Mouse (Mus musculus): ENCODE results near the gene Prdm16. TPM values are rescaled to one million over a fixed set of nuclear protein-coding genes. Genes with fewer than 3 reads are reported as not detected.

Prdm16 gene
- not detected in 2 replicates for polyA plus RNA-seq (2012; ENCODE audit: insufficient read depth, low replicate concordance)

DNA sequence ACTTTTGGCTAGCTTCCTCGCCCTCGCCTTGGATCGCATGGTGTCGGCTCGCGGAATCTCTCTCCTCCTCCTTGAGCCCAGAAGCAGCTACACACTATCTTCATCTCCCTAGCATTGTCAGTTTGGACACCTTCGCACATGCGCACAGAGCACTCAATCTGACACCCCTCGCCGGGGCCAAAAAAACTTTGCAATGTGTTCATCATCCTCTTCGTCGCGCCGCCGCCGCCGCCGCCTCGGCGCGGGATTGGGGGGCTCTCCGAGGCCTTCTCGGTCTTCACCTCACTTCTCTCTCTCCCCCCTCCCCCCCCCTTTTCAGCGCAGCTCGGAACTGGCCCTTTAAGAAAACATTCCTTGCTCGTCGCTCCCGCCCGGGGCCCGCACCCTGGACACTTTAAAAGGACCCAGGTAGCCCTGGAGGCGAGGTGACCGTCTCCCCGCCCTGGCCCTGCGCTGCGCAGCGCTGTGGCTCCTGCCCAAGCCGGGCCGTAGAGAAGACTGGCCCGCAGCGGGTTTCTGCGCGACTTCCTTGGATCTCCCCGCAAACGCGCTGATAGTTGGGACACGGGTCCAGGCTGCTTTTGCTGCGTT, at the start of gene Prdm16:
Gene Prdm16, minus strand, starts transcription at position 153 of the 591 bp plus-strand sequence.
- H3K36me3 ChIP-seq (replicated peaks; ENCODE audit: low read length), result no peaks in the 10 kb centered on the region
- no peaks in the 10 kb centered on the region; the same call in 1 of the 2 replicates for H3K9me3 ChIP-seq
- TF ChIP-seq GATA1 (IDR thresholded peaks at IDR 0.05; ENCODE audit: borderline replicate concordance, low read length), result no peak
- no peak for TF ChIP-seq FLI1 (IDR thresholded peaks at IDR 0.05; ENCODE audit: low read length)
- peaks cover 22% of the 10 kb centered on the region for H3K4me1 ChIP-seq
- peaks cover 95% of the 10 kb centered on the region for H3K27me3 ChIP-seq (replicated peaks)
- H3K4me3 ChIP-seq (replicated peaks), result peak within 1 kb of the TSS; percentile 91

DNA sequence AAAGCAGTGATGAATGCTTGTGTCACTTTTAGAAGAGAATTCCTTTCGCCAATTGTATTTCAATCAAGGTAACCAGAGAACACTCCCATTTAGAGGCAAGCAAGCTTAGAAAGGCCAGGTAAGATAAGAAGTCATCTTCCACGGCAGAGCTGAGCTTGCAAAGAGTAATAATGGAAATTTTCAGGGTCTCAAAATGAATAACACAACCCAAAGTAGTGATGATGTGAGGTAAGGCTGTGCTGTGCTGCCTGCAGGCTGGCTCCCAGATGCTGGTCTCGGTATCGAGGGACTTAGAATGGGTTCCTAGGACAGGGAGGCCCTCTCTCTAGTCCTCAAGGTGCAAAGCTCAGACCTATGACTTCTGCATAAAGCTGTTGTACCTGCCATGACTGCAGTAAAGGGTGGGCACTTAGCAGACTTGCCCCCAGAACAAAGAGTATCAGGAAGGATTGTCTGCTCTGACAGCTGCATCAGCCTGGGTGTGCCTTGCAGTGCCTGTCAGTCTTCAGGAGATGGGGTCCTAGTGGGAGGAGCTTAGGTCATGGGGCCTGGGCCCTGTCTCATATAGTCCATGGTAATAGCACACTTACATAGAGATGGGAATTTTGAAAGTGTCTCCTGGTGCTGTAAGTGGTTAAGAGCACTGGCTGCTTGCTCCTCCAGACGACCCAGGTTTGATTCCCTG, 46.5 kb upstream of the Prdm16 start:
- peaks cover 47% of the 10 kb centered on the region for H3K27me3 ChIP-seq (replicated peaks)
- peaks cover 3% of the 10 kb centered on the region; the same call in 1 of the 2 replicates for H3K4me1 ChIP-seq
- H3K4me3 ChIP-seq (replicated peaks), result no peak overlapping the region
- peaks cover 22% of the 10 kb centered on the region for H3K9me3 ChIP-seq
- H3K36me3 ChIP-seq (replicated peaks; ENCODE audit: low read length), result no peaks in the 10 kb centered on the region
- TF ChIP-seq GATA1 (IDR thresholded peaks at IDR 0.05; ENCODE audit: borderline replicate concordance, low read length), result no peak
- TF ChIP-seq FLI1 (IDR thresholded peaks at IDR 0.05; ENCODE audit: low read length), result no peak

DNA sequence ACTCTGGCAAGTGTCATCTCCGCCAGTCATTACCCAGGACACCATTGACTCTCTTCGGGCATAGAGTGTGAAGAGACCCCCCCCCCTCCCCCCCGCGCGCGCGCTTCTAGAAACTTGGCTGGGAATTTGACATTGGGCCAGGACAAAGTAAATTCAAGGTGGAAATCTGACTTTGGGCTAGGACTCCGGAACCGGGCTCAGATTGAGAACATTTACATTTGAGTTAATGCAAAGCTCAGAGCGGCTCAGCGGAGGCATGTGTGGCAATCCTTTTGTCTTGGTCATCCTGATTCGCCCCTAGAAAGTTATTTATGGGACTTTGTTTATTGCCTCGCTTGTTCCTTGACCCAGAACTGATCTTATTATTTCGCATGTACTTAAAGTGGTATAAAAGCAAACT, 45.6 kb upstream of the Prdm16 start:
- H3K4me1 ChIP-seq, result peaks cover 3% of the 10 kb centered on the region; the same call in 1 of the 2 replicates
- no peaks in the 10 kb centered on the region for H3K36me3 ChIP-seq (replicated peaks; ENCODE audit: low read length)
- peaks cover 44% of the 10 kb centered on the region for H3K27me3 ChIP-seq (replicated peaks)
- no peak overlapping the region for H3K4me3 ChIP-seq (replicated peaks)
- H3K9me3 ChIP-seq, result peaks cover 22% of the 10 kb centered on the region
- TF ChIP-seq FLI1 (IDR thresholded peaks at IDR 0.05; ENCODE audit: low read length) (no peak), GATA1 (IDR thresholded peaks at IDR 0.05; ENCODE audit: borderline replicate concordance, low read length) (no peak)

DNA sequence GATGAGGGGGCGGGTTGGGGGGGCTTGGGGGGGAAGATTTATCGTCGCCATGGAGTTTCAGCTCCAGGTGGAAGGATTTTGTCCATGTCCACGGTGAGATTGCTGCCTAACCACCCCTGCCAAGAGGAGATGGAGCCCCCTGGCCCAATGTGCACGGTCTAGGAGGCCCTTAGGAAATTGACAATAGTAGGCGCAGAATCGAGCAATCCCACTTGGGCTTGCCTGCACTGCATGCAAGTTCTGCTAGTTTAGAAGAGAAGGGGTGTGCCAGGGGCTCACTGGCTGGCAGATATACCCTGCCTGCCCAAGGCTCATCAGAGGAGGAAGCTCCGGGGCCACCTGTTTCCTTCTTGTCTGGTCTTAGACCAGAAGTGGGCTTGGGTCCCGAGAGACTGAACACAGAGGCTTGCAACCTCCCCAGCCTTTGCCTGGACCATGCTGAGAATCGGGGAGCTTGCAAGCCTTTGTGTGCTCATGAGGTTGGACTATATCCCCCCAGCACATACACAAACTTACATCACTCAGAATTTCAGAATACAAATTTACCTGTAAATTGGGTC, 38.8 kb upstream of the Prdm16 start:
- peaks cover 3% of the 10 kb centered on the region; the same call in 1 of the 2 replicates for H3K4me1 ChIP-seq
- no peaks in the 10 kb centered on the region for H3K36me3 ChIP-seq (replicated peaks; ENCODE audit: low read length)
- H3K4me3 ChIP-seq (replicated peaks), result no peak overlapping the region
- no peak for TF ChIP-seq GATA1 (IDR thresholded peaks at IDR 0.05; ENCODE audit: borderline replicate concordance, low read length)
- H3K9me3 ChIP-seq, result peaks cover 8% of the 10 kb centered on the region; the same call in 1 of the 2 replicates
- H3K27me3 ChIP-seq (replicated peaks), result peaks cover 65% of the 10 kb centered on the region

DNA sequence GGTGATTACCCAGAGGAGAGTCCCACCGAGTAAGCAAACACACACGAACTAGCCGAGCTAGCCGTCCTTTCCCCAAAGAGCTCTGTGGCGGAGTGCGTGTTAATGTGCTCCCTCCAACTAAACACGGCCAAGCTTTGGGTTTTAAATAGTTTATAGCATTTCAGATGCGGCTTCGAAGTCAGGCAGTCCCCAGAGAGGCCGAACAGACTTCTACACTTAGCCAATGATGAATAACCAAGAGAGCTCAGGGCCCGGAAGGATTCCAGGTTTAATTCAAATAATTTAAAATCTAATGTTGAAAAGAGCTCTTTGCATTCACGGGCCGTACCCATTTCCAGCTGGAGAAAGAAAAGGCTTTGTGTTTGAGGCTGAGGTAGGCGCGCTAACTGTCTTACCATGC, 38.3 kb upstream of the Prdm16 start:
- H3K27me3 ChIP-seq (replicated peaks), result peaks cover 63% of the 10 kb centered on the region
- H3K4me1 ChIP-seq, result peaks cover 3% of the 10 kb centered on the region; the same call in 1 of the 2 replicates
- peaks cover 2% of the 10 kb centered on the region; the same call in 1 of the 2 replicates for H3K9me3 ChIP-seq
- no peaks in the 10 kb centered on the region for H3K36me3 ChIP-seq (replicated peaks; ENCODE audit: low read length)
- H3K4me3 ChIP-seq (replicated peaks), result no peak overlapping the region
- TF ChIP-seq FLI1 (IDR thresholded peaks at IDR 0.05; ENCODE audit: low read length) (no peak), GATA1 (IDR thresholded peaks at IDR 0.05; ENCODE audit: borderline replicate concordance, low read length) (no peak)

DNA sequence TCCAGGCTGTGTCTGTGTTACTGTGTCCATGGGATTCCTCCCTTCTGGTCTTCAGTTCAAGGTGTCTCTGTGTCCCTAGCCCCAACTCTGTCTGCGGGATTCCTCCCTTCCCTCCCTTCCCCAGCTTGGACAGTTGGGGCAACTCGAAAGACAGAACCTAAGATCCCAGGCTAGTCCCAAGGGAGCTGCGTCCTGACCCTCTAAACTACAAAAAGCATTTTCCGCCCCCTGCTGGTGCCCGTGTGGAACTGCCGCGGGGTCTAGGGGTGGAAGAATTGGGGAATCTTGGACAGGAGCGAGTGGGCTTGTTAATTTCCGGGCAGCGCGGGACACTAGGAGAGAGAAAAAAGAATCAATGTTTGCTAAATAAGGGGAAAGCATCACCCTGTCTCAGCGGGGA, 37.9 kb upstream of the Prdm16 start:
- H3K4me3 ChIP-seq (replicated peaks), result no peak overlapping the region
- peaks cover 62% of the 10 kb centered on the region for H3K27me3 ChIP-seq (replicated peaks)
- no peak for TF ChIP-seq FLI1 (IDR thresholded peaks at IDR 0.05; ENCODE audit: low read length)
- no peak for TF ChIP-seq GATA1 (IDR thresholded peaks at IDR 0.05; ENCODE audit: borderline replicate concordance, low read length)
- H3K9me3 ChIP-seq, result no peaks in the 10 kb centered on the region
- H3K4me1 ChIP-seq, result peaks cover 3% of the 10 kb centered on the region; the same call in 1 of the 2 replicates
- H3K36me3 ChIP-seq (replicated peaks; ENCODE audit: low read length), result no peaks in the 10 kb centered on the region

DNA sequence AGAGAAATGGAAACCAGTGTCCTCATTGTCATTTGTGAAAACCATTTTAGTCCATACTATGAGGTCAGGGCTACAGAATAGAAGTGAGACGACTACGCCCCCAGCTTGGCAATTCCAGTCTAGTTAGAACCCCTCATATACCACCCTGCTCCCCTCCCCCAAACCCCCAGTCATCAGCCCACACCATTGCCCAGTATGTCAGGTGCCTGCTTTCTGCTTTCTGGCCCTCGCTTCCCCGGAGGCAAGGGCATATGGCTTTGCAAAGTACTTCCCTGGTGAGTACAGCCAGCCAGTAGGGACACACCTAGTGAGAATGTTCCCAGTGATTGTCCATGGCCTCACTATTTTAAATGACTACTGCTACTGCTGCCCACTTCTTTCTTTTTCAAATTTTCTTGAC, 37.3 kb upstream of the Prdm16 start:
- no peak for TF ChIP-seq FLI1 (IDR thresholded peaks at IDR 0.05; ENCODE audit: low read length)
- H3K36me3 ChIP-seq (replicated peaks; ENCODE audit: low read length), result no peaks in the 10 kb centered on the region
- no peak overlapping the region for H3K4me3 ChIP-seq (replicated peaks)
- no peaks in the 10 kb centered on the region for H3K9me3 ChIP-seq
- H3K27me3 ChIP-seq (replicated peaks), result peaks cover 62% of the 10 kb centered on the region
- H3K4me1 ChIP-seq, result peaks cover 3% of the 10 kb centered on the region; the same call in 1 of the 2 replicates

DNA sequence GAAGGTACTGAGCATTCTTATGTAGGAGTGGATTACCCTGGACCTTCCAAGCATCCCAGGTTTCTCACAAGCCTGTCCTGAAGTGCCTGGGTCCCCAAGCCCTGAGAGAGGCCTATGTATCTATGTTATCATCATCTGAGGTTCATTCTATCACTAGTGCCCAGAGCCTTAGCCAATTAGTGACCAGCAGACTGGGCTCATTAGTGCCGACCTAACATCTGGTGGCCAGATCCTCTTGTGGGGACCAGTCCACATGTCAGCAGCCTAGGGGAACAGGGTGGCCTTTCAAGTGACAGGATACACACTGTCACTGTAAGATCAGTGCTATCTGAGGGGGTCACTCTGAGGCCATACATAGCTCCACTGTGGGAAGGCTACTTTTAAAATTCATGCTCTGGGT, 35.4 kb upstream of the Prdm16 start:
- Histone ChIP-seq H3K4me1 (no peaks in the 10 kb centered on the region), H3K4me3 (replicated peaks) (no peak overlapping the region), H3K36me3 (replicated peaks; ENCODE audit: low read length) (no peaks in the 10 kb centered on the region), H3K9me3 (no peaks in the 10 kb centered on the region), H3K27me3 (replicated peaks) (peaks cover 64% of the 10 kb centered on the region)
- TF ChIP-seq FLI1 (IDR thresholded peaks at IDR 0.05; ENCODE audit: low read length), result no peak
- TF ChIP-seq GATA1 (IDR thresholded peaks at IDR 0.05; ENCODE audit: borderline replicate concordance, low read length), result no peak

DNA sequence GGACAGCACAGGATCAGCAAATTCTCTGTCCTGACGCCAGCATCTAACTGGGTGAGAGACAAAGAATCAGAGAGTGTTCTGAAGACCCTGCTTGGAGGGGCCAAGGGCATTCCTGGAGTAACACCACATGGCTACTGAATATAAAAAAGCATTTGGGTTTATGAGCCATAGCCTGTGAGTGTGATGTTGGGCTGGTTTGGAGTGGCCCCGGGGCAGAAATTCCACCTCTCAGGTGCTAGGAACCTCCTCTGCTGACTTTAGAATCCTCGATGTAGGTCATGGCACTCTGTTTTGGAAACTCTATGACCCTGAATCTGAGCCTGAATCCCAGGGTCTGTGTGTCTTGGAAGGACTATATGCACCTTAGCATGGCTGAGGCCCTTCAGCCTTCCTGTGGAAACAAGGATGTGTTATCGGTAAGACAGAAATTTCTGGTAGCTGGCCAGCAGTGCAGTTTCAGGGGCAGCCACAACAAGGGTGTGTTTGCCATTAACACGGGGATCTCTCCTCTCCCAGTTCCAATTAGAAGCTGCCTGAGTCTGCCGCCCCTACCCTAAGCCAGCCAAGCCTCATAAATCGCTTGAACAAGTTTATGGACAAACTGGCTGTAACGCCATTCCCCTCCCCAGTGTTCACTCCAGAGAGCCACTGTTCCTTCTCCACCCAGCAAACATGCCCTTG, 34.7 kb upstream of the Prdm16 start:
- Histone ChIP-seq H3K9me3 (no peaks in the 10 kb centered on the region), H3K4me3 (replicated peaks) (no peak overlapping the region), H3K27me3 (replicated peaks) (peaks cover 68% of the 10 kb centered on the region), H3K4me1 (no peaks in the 10 kb centered on the region), H3K36me3 (replicated peaks; ENCODE audit: low read length) (no peaks in the 10 kb centered on the region)
- TF ChIP-seq GATA1 (IDR thresholded peaks at IDR 0.05; ENCODE audit: borderline replicate concordance, low read length) (no peak), FLI1 (IDR thresholded peaks at IDR 0.05; ENCODE audit: low read length) (no peak)

Data from megakaryocyte, embryonic 14.5 days (primary cell).